Mouse (Mus musculus): ENCODE data around the gene Aldh16a1.

- TF ChIP-seq CTCF (IDR thresholded peaks at IDR 0.05; ENCODE audit: insufficient read depth, low read depth, low read length) (no peak), POLR2A (IDR thresholded peaks at IDR 0.05; ENCODE audit: insufficient read depth, low read depth, low read length) (no peak)
Observed at GRCm38 (mm10) chr7:45103652-45104180, 50.7 kb downstream of the Aldh16a1 start, which contains the start of gene Fcgrt.
